Mouse (Mus musculus) cerebellum, postnatal 4 days (tissue): Measurements from ENCODE around the gene Msrb3.
A peak's percentile ranks its signal among the peaks of the same experiment; 100 is the strongest.

Experiments
- DNase-seq, 2 experiments: peaks; one replicate each; pipeline ENCODE4 v3.0.0; 2022; ENCODE audit warnings: low spot score in 2 of 2, mixed read lengths in 1 of 2

Msrb3 gene

DNA sequence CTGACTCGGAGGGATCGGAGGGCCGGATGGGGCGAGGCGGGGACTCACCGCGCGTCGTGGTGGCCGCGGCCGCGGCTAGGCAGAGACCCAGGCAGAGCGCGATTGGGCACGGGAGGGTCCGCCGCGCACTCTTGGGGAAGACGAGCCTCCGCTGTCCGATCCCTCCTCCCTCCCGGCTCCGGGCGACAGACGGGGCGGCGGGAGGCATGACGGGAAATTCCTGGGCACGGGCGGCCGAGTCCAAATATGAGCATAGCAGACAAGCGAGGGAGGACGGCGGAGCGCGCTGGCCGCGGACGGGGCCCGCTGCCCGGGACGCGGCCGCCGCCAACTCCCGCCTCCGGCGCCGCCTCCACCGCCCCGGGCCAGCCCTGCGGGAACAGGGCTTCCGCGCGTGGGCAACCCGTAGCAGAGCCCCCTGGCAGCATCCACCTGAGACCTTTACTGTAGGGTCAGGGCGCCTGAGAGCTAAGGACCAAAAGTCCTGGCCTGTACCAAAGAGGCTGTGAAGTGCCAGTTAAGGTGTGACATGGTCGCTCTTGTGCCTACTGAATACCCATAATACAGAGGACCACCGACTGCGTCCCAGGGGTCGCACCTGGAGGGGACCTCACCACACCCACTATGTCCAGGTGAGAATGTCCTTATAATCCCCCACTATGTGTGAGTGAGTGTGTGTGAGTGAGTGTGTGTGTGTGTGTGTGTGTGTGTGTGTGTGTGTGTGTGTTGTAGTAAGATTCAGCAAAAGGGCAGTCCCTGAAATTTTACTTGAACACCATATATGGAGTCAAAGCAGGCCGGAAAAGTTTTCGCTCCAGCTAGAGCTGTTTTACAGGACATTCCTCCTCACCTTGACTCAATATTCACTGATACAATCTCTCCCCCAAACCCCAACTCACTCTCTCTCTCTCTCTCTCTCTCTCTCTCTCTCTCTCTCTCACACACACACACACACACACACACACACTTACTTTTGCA lies at the start of gene Msrb3:
Gene Msrb3, minus strand, starts transcription at position 317 of the 978 bp plus-strand sequence.
- DNase-seq: peak in 1 of 2 experiments; percentile 59

DNA sequence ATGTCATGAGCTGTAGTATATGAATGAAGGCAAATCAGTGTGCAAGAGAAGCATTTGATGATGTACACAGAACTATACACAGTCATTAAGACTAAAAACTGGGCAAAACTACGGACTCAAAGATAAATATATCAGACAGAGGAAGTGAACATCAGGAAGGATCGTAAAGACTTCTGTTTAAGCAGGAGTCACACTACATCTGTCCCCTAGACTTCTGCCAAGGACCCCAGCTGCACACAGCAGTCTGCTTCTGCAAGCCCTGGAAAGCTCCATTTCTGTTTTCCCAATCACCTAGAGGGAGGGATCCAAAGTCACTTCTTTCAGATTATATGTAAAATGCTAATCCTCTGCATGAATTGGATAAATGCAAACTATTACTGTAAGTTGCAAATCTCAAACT lies 49.6 kb upstream of the Msrb3 start:
- DNase-seq: no peak

DNA sequence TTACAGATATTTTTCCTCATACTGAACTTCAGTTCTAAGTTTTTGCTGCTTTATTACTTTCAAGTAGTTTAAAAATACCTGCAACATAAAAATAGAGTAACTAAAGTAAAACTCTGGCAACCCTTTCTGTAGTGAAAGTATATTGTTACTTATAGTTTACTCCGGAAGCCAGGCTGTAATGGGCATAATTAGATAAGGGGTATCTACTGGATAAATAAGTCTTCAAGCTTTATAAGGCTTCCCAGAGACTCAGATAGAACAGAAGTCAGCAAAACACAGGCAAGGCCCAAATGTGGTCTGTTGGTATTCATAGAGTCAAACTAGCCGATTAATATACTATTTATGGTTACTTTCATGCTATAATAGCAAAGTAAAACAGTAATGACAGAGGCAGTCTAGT lies 48.9 kb upstream of the Msrb3 start:
- no peak for DNase-seq

DNA sequence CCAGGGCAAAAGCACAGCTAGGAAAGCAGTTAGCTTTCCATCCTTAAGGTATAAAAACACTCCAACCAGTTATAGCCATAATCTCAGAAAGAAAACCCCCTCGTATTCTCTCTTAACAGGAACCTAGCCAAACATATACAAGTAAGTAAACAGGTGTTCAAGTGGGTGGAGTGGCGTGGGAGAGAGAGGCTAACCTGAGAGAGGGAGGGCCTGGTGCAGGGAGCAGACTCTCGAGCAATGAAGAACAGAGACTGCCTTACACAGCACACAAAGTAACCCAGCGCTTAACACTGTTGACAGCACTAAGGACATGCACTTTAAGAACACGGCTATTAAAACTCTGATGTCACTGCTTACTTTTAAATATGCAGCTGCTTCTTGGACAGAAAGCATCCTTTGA lies 47.9 kb upstream of the Msrb3 start:
- no peak for DNase-seq

DNA sequence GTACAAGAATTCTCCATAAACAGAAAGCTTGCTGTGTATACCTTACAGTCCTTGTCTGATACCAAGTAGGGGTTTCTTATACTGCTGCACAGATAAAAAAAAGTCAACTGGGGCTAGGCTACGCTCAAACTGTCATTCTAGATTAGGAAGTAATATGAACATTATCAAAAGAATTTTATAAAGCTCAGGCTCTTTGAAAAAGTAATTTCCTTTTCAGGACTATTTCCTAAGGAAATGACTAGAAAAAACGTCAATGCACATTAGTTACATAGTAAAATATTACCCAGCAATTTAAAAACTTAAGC lies 40.0 kb upstream of the Msrb3 start:
- no peak for DNase-seq

DNA sequence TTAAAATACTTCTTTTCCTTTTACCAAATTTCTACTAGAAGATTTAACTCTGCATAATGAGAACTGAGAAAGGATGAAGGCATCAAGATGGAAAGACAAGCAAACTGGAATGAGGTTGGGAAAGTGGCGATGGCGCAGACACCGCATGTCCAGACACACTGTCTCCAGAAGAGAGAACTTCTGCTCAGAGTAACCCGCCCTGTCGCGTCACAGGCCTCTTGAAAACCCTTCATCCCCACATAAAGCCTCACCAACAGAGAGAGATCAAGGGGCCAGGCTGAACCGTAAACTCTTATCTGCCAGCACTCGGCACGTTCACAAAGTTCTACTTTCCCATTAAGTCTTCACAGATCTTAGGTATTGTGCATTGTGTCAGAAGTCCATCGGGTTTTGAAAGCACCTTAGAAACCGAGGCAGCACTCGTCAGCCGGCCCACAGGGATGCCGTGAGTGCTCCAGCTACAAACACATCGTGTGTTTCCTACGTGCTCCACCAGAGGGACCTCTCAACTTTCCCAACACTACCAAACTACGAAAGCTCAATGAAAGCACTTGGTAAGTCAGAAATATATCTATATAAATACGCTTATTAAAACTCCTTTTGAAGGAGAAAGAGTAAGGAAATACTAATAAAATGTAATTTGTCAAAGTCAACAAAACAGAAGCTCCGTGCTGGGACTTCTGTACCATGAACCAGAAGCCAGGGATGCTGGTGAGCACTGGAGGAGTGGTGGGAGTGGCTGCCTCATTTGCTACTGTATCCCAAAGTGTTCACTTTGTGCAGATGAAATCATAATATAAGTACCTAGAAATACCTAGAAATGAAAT lies 39.4 kb upstream of the Msrb3 start:
- DNase-seq: peak in 1 of 2 experiments; percentile 44

DNA sequence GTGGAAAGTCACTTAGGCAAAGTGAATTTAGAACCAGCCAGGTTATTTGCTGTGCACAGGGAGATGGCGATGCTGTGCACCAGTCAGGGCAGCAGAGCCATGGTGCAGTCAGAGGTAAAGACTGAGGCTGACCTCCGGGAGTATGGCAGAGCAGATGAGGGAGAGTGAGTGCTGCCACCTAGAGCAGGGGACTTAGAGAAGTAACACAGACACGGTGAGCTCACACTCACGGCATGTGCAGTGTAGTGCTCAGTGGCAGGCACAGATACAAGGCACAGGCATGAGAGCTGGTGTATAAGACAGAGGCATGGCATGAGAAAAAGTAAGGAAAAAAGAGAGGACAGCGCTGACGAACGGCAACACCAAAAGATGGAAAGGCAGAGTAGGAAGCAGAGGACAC lies 30.6 kb upstream of the Msrb3 start:
- no peak for DNase-seq

DNA sequence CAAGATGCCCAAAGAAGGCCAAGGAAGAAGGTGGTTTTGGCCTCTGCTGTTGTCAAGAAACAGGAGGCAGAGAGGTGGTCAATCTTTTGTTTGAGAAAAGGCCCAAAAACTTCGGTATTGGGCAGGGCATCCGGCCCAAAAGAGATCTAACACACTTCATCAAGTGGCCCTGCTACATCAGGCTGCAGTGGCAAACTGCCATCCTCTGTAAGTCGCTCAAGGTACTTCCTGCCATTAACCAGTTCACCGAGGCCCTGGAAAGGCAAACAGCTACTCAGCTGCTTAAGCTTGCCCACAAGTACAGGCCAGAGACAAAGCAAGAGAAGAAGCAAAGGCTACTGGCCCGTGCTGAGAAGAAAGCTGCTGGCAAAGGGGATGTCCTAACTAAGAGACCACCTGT lies 29.3 kb upstream of the Msrb3 start:
- DNase-seq: no peak

DNA sequence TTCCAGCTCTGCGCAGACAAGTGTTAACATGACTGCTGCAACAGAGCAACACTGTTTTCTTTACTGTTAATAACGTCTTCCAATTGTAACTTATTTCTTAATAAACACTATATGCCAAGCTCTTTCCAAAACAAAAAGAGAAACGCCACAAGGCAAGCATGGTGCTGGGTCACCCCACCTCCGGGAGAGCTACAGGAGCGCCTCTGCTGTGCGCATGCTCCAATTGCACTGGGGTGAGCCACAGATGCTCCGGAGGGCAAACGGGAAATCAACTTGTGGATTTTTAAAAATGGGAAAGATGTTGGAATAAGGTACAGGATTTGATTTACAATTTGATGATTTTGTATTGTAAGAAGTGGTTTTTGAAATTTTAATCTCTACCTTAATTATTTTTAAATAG lies 27.3 kb upstream of the Msrb3 start:
- DNase-seq: no peak

DNA sequence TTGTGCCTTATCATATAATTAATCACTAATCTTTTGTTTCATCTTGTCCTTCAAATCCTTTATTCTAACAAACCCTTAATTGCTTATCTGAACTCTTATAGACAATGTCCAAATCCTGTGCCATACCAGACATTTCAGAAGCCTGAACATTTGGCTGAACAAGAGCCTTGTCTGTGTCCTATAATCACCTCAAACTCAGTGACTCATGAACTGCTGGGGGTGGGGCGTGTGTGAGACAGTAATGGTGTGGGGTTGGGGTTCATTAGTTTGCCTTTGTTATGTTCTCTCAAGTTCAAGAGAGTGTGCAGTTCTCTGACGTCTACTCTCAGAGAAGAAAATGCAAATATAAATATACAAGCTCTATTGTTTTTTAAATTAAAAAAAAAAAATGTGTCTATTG lies 22.6 kb upstream of the Msrb3 start:
- DNase-seq: no peak

DNA sequence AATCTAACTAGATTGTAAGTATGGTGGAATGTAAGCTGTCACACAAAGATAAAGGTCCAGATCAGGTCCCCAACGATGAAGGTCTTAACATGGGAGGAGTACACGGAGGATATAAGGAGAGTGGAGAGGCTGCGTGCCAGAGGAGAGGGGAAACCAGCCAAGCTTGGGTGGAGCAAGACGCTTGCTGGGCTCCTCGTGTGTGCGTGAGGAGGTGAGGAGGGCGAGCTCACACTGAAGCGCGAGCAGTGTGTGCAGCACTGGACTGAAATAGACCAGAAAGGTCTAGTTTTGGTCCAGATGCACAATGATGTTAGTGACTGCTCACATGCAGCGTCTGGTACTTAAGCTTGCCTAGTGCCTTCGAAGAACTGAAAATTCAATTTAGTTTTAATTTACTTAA lies 21.7 kb upstream of the Msrb3 start:
- DNase-seq: no peak

DNA sequence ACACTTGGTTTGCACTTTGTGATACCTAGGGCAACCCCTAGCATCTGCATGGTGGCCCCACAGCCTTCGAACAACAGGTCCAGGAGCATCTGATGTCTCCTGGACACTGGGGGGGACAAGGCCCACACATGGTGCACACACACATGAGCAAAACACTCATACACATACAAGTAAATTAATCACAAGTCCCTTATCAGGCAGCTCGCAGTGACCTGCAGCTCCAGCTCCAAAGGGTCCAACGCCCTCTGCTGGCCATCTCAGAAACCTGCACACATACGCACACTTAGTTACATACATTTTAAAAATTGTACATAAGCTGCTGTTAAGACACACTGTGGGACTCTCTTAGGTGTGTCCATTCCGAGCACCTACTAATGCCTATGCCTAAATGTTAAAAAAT lies 17.3 kb upstream of the Msrb3 start:
- DNase-seq: no peak

DNA sequence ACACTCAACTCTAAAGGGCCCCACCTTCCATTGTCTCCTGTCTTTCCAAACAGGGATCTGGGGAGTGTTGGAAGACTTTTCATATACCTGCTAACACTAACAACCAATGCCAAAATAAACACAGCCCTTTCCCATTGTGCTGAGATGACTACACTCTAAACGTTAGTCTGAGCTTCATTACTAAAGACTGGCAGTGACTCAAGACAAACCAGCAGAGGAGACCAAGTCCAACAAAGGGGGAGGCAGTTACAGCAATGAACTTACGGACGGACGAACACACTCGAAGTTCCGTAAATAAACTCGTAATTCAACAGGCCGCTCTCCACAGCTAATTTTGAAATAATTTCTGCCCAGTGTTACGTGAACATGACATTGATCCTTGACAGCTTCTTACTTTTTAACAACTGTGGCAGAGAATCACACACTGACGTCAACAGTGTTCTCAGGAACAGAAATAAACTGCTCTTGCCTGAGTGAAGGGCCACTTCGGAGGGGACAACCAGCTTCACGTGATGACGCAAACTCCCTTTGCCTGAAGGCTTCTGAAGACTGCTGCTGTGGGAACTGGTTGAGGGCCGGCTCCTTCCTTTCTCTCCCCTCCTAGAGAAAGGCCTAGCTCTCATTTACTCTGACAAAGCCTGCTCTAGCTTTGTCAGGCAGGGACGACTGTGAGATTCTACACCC lies 16.2 kb upstream of the Msrb3 start:
- no peak for DNase-seq

DNA sequence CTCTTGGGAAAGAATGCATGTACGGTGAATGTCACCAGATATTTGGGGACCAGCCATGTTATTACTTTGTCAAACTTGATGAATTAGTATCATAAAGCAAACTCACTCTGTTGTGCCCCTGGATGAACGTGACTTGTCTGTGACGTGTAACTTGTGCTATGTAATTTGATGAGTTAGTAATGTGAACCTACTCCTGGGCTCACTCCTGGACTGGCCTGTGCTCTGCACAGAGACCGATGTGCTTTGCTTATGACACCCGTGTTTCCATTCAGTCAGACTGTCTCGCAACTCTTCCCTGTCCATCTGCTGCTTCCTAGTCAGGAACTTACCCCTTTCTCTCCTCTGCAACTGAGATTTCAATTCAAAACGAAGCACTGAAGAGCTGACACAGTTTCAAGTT lies 15.4 kb upstream of the Msrb3 start:
- no peak for DNase-seq

DNA sequence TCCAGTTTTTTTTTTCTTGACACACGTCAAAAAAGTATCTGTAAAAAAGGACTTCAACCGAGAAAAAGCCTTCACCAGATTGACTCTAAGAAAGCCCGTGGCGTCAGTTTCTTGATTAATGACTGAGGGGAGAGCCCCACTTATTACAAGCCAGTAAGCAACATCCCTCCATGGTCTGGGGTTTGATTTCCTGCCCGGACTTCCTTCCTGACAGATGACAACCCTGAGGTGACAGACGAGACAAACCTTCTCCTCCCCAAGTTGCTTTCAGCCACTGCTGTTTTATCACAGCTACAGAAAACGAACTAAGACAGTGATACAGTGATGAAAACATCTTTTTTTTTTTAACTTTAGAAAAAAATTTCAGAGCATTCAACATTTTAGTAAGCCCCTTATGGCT lies 14.9 kb upstream of the Msrb3 start:
- no peak for DNase-seq

DNA sequence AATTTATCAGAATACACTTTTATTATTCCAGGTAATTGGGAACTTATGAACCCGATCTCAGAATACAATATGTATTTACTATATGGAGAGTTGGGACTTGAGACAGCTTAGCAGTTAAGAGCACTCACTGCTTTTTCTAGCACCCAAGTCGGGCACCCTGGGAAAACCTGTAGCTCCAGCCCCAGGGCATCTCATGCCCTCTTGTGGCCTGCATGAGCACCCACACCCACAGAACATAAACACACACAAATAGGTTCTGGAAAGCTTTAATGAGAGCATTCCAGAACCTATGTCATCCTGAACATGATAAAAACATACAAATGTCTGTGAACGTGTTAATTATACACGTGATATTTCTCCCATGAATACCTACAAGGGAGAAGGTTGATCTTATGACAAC lies 13.1 kb upstream of the Msrb3 start:
- DNase-seq: no peak

DNA sequence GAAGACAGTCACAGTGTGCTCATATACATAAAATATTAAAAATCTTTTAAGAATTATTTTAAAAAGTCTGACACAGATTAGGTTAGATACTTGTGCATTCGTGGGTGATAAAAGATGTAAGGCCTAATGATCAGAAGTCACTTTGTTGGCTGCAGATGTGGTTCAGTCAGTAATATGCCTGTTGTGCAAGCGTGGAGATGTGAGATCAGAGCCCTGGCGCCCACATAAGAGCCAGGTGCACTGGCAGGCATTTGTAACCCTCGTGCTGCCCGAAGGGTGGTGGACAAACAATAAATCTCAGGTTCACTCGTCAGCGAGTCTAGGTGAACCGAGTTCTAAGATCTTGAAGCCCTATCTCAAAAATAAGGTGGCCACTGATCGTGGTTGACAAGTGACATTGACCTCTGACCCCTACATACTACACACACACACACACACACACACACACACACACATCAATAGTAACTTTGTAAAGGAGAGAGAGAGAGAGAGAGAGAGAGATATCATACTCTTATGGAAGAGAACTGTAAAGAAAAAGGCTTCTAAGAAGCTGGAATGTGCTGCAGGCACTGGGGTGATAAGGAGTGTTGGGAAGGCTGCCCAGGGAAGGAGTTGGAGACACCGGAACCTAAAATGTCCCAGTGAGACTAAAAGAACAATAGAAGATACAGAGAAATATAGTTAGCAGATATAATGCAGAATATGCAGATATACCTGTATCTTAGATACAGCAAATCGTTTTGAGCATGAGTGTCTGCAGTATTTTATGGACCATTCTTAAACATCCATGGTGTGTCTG lies 10.1 kb upstream of the Msrb3 start:
- DNase-seq: no peak

DNA sequence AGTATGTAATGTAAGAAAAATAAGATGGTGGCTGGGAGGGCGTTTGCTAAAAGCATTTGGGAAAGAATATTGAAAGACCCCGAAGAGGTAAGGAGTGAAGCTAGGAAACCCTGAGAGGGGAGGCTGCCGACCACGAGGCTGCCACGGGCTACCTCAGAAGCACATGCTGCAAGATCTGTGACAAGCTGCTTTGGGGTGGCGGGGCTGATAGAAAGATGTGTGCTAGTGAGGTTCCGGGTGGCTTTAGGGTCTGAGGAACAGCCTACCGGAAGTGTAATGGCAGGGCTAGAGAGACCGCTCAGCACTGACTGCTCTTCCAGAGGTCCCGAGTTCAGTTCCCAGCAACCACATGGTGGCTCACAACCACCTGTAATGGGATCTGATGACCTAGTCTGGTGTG lies 5.8 kb upstream of the Msrb3 start:
- DNase-seq: no peak

DNA sequence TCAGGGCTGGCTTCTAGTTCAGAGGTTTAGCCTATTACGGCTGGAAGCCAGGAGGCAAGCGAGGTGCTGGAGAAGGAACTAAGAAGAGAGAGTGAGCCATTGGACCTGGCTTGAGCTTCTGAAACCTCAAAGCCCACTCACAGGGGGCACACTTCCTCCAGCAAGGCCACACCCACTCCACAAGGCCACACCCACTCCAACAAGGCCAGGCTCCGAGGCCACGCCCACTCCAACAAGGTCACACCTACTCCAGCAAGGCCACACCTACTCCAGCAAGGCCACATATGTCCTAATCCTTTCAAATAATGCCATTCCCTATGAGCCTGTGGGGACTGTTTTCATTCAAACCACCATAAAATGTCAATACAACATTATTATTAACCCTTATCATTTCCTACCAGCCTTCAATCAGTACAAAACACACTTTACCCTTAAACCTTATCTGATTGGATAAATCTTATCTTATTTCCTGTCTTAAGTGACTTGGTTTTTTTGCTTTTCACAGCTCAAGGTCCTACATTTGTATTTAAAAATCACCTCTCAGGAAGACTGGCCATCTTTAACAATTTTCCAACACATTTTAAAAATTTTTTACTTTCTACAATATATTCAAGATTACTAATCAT lies 5.1 kb upstream of the Msrb3 start:
- DNase-seq: no peak

DNA sequence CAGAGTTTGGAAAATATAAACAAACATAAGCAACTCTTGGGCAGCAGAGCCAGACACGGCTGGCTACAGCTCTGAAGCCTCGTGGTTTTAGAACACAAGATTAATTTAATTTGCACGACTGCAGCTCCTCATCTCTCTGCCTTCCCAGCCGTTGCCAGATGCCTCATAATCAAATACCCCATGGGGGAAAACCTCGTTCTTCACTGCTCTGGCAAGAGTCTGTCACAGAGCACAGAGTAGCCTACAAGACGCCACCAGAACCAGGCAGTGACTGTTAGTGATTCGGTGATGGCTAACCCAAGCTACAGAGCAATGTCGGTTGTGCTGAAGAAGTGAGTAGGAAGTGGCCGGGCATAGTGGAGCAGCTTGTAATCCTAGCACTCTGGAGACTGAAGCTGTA lies 2.8 kb upstream of the Msrb3 start:
- DNase-seq: no peak

DNA sequence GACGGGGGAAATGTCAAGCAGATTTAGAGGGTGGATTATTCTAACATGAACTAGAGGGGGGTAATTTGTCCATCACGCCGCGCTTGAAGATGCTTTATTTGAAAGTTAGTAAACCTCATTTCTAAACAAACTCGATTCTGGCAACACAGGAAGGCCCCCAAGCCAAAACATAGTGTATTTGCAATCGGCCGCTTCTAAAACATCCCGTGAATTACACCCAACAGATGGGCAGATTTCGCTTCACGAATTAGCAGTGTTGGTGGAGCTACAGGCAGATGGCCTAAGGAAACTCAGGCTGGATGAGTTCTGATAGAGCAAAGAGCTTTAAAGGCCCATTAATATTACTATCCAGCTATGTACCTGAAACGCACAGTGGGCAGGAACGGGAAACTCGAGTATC lies 1.2 kb upstream of the Msrb3 start:
- DNase-seq: no peak
